Mouse (Mus musculus) MEL (cell line): ENCODE data around the gene Uba52. TPM values are rescaled to one million over a fixed set of nuclear protein-coding genes. Genes with fewer than 3 reads are reported as not detected.

Experiments
- DNase-seq: peaks from one replicate; pipeline ENCODE4 v3.0.0; 2011; ENCODE audit warnings: low read depth, low spot score
- H3K27ac ChIP-seq: 2 replicates; pipeline ENCODE4 v1.5.1; 2012; ENCODE audit warnings: low read depth, mild to moderate bottlenecking, control low read depth, low read length, moderate library complexity; ENCODE audit not compliant: control insufficient read depth
- H3K27me3 ChIP-seq, 2 experiments: fragments of 150-350 bp in 1 of 2; sonication (generic) in 1 of 2; 2 replicates each; pipeline ENCODE4 v1.6.1; 2012; ENCODE audit warnings: low read length in 2 of 2, mild to moderate bottlenecking in 2 of 2, improper control_type of control experiment in 1 of 2, moderate library complexity in 1 of 2; ENCODE audit not compliant: insufficient read depth in 2 of 2, control insufficient read depth in 1 of 2
- H3K36me3 ChIP-seq, 2 experiments: 2 replicates each; pipeline ENCODE4 v1.6.1; 2012 to 2014; ENCODE audit warnings: low read length in 2 of 2, improper control_type of control experiment in 1 of 2, inconsistent platforms in 1 of 2, mild to moderate bottlenecking in 1 of 2; ENCODE audit not compliant: insufficient read depth in 2 of 2, control insufficient read depth in 1 of 2
- H3K4me1 ChIP-seq, 2 experiments: fragments of 150-350 bp in 1 of 2; sonication (generic) in 1 of 2; 2 replicates each; pipeline ENCODE4 v1.6.1; 2012; ENCODE audit warnings: low read length in 2 of 2, improper control_type of control experiment in 1 of 2, mild to moderate bottlenecking in 1 of 2; ENCODE audit not compliant: insufficient read depth in 2 of 2, control insufficient read depth in 1 of 2
- H3K4me3 ChIP-seq, 2 experiments: fragments of 150-350 bp in 1 of 2; sonication (generic) in 1 of 2; 2 replicates each; pipeline ENCODE4 v1.5.1; 2012; ENCODE audit warnings: low read depth in 2 of 2, low read length in 2 of 2, mild to moderate bottlenecking in 2 of 2, moderate library complexity in 2 of 2, control low read depth in 1 of 2, improper control_type of control experiment in 1 of 2; ENCODE audit not compliant: control insufficient read depth in 1 of 2, insufficient read depth in 1 of 2
- H3K79me2 ChIP-seq: 2 replicates; pipeline ENCODE4 v1.6.1; 2012; ENCODE audit warnings: mild to moderate bottlenecking, low read length, moderate library complexity; ENCODE audit not compliant: control insufficient read depth, poor library complexity, insufficient read depth
- H3K9ac ChIP-seq: 2 replicates; pipeline ENCODE4 v1.6.1; 2012; ENCODE audit warnings: low read depth, mild to moderate bottlenecking, control low read depth, low read length, moderate library complexity; ENCODE audit not compliant: control insufficient read depth, poor library complexity, severe bottlenecking
- H3K9me3 ChIP-seq: fragments of 150-350 bp; sonication (generic); replicated peaks from 2 replicates; pipeline ENCODE4 v1.6.1; 2012; ENCODE audit warnings: mild to moderate bottlenecking, low read length, improper control_type of control experiment, moderate library complexity; ENCODE audit not compliant: insufficient read depth
- BHLHE40 ChIP-seq: IDR thresholded peaks from 2 replicates; pipeline ENCODE4 v1.6.1; 2012; ENCODE audit warnings: low read depth, mild to moderate bottlenecking, inconsistent platforms, low read length, improper control_type of control experiment, borderline replicate concordance
- CHD1 ChIP-seq: IDR thresholded peaks from 2 replicates; pipeline ENCODE4 v1.6.1; 2012; ENCODE audit warnings: low read depth, mild to moderate bottlenecking, inconsistent platforms, low read length, improper control_type of control experiment
- CTCF ChIP-seq, 3 experiments: IDR thresholded peaks in 2 of 3; conservative IDR thresholded peaks in 1 of 3; 2 replicates each; pipeline ENCODE4 v1.5.1; 2011 to 2012; ENCODE audit warnings: low read length in 3 of 3, low read depth in 2 of 3, mild to moderate bottlenecking in 2 of 3, improper control_type of control experiment in 1 of 3, inconsistent platforms in 1 of 3, mixed read lengths in 1 of 3, moderate library complexity in 1 of 3; ENCODE audit not compliant: control insufficient read depth in 1 of 3, insufficient read depth in 1 of 3, poor library complexity in 1 of 3, severe bottlenecking in 1 of 3
- E2F4 ChIP-seq: IDR thresholded peaks from 2 replicates; pipeline ENCODE4 v1.6.1; 2011; ENCODE audit warnings: low read depth, low read length, improper control_type of control experiment, borderline replicate concordance
- EP300 ChIP-seq, 2 experiments: IDR thresholded peaks; 2 replicates each; pipeline ENCODE4 v1.6.1; 2011; ENCODE audit warnings: improper control_type of control experiment in 2 of 2, low read length in 2 of 2, low read depth in 1 of 2, mild to moderate bottlenecking in 1 of 2
- JUND ChIP-seq: IDR thresholded peaks from 2 replicates; pipeline ENCODE4 v1.6.1; 2011; ENCODE audit warnings: low read depth, mild to moderate bottlenecking, improper control_type of control experiment, low read length
- MAFK ChIP-seq: IDR thresholded peaks from 2 replicates; pipeline ENCODE4 v1.6.1; 2011; ENCODE audit warnings: low read depth, mild to moderate bottlenecking, low read length, improper control_type of control experiment, borderline replicate concordance
- MAX ChIP-seq: IDR thresholded peaks from 2 replicates; pipeline ENCODE4 v1.6.1; 2011; ENCODE audit warnings: low read length, improper control_type of control experiment
- MEF2A ChIP-seq: IDR thresholded peaks from 2 replicates; pipeline ENCODE4 v1.6.1; 2014; ENCODE audit warnings: low read depth, mild to moderate bottlenecking, inconsistent platforms, low read length, improper control_type of control experiment; ENCODE audit not compliant: poor library complexity, insufficient replicate concordance, severe bottlenecking; ENCODE audit errors: extremely low read depth
- MXI1 ChIP-seq: IDR thresholded peaks from 2 replicates; pipeline ENCODE4 v1.6.1; 2011; ENCODE audit warnings: mild to moderate bottlenecking, low read depth, low read length, improper control_type of control experiment
- MYC ChIP-seq: IDR thresholded peaks from 2 replicates; pipeline ENCODE4 v1.6.1; 2011; ENCODE audit warnings: low read depth, mild to moderate bottlenecking, low read length, improper control_type of control experiment, moderate library complexity
- NRF1 ChIP-seq: IDR thresholded peaks from 2 replicates; pipeline ENCODE4 v1.6.1; 2014; ENCODE audit warnings: low read depth, mild to moderate bottlenecking, inconsistent platforms, low read length, improper control_type of control experiment, moderate library complexity; ENCODE audit not compliant: poor library complexity, insufficient read depth, severe bottlenecking
- POLR2A ChIP-seq, 2 experiments: IDR thresholded peaks; 2 replicates each; pipeline ENCODE4 v1.6.1; 2011 to 2012; ENCODE audit warnings: low read length in 2 of 2, mild to moderate bottlenecking in 2 of 2, control low read depth in 1 of 2, improper control_type of control experiment in 1 of 2, low read depth in 1 of 2, moderate library complexity in 1 of 2; ENCODE audit not compliant: control insufficient read depth in 1 of 2, insufficient read depth in 1 of 2, poor library complexity in 1 of 2
- RCOR1 ChIP-seq: IDR thresholded peaks from 2 replicates; pipeline ENCODE4 v1.6.1; 2012; ENCODE audit warnings: low read depth, mild to moderate bottlenecking, inconsistent platforms, low read length, improper control_type of control experiment
- SIN3A ChIP-seq: IDR thresholded peaks from 2 replicates; pipeline ENCODE4 v1.6.1; 2012; ENCODE audit warnings: low read length, improper control_type of control experiment, inconsistent platforms
- TBP ChIP-seq: IDR thresholded peaks from 2 replicates; pipeline ENCODE4 v1.8.0; 2011; ENCODE audit warnings: low read depth, low read length, improper control_type of control experiment
- TCF12 ChIP-seq: IDR thresholded peaks from 2 replicates; pipeline ENCODE4 v1.6.1; 2014; ENCODE audit warnings: low read depth, mild to moderate bottlenecking, inconsistent platforms, low read length, improper control_type of control experiment, moderate library complexity
- USF2 ChIP-seq, 2 experiments: IDR thresholded peaks; 2 replicates each; pipeline ENCODE4 v1.6.1; 2011 to 2012; ENCODE audit warnings: improper control_type of control experiment in 2 of 2, low read length in 2 of 2, borderline replicate concordance in 1 of 2, inconsistent platforms in 1 of 2, low read depth in 1 of 2, mild to moderate bottlenecking in 1 of 2; ENCODE audit not compliant: insufficient read depth in 1 of 2
- ZKSCAN1 ChIP-seq: IDR thresholded peaks from 2 replicates; pipeline ENCODE4 v1.6.1; 2012; ENCODE audit warnings: low read depth, mild to moderate bottlenecking, inconsistent platforms, low read length, improper control_type of control experiment, moderate library complexity
- ZMIZ1 ChIP-seq: IDR thresholded peaks from 2 replicates; pipeline ENCODE4 v1.6.1; 2012; ENCODE audit warnings: low read depth, mild to moderate bottlenecking, inconsistent platforms, low read length, improper control_type of control experiment, moderate library complexity
- polyA plus RNA-seq, 2 experiments: library from polyadenylated mRNA; stranded (reverse) in 1 of 2; unstranded in 1 of 2; fragments of >175 nt in 1 of 2; fragments of >200 nt in 1 of 2; gene quantifications; 2 replicates each; pipeline versions ENCODE4 v1.2.1 to v1.2.4; 2012; ENCODE audit warnings: low replicate concordance in 2 of 2, low read depth in 1 of 2; ENCODE audit not compliant: insufficient read length in 2 of 2, insufficient read depth in 1 of 2, missing spikeins in 1 of 2
- total RNA-seq: library from RNA; depleted of rRNA; stranded (reverse); fragments of 300-350 nt; gene quantifications from 2 replicates; pipeline ENCODE4 v1.2.3, GENCODE M21; 2012

The Uba52 gene
- total and polyA plus RNA-seq, 3 experiments = 2,814 to 3,633 TPM; not detected in 1

DNA sequence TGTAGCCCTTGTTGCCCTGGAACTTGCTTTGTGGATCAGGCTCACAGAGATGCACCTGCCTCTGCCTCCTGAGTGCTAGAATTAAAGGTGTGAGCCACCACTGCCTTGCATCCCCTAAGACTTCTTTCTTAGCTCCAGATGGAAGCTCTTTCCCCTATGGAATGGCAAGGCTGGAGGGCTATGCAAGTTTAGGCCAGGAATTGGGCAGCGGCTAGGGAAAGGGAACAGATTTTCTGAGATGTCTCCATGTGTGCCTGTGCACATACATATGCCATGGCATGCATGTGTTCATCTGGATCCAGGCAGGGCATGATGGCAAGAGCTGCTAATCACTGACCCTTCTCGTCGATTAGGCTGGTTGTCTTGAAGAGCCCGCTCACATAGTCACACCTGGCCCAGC lies 44.9 kb downstream of the Uba52 start:
- Histone ChIP-seq H3K27ac (no peak overlapping the region), H3K9ac (no peak overlapping the region), H3K36me3 (peaks cover 0 to 2% of the 10 kb centered on the region in 2 experiments; a peak in 3 of 4 replicates), H3K4me1 (peaks cover 0 to 7% of the 10 kb centered on the region in 2 experiments; a peak in 2 of 4 replicates), H3K79me2 (0 out of 2 replicates have a peak, but pooled peaks cover 2% of the 10 kb centered on the region), H3K27me3 (no peaks in the 10 kb centered on the region), H3K4me3 (no peak overlapping the region), H3K9me3 (no peaks in the 10 kb centered on the region)
- no peak for DNase-seq
- TF ChIP-seq JUND (no peak), ZMIZ1 (no peak), EP300 (IDR thresholded peaks at IDR 0.05; ENCODE audit: low read depth in 1 of 2, low read length in 2 of 2) (no peak), MYC (no peak), RCOR1 (no peak), E2F4 (no peak), MEF2A (no peak), MAX (no peak), USF2 (IDR thresholded peaks at IDR 0.05; ENCODE audit: borderline replicate concordance in 1 of 2, insufficient read depth in 1 of 2, low read depth in 1 of 2, low read length in 2 of 2) (no peak), TCF12 (no peak), NRF1 (no peak), CHD1 (no peak), CTCF (IDR thresholded peaks at IDR 0.05 in 2 of 3, conservative IDR thresholded peaks at IDR 0.05 in 1 of 3; ENCODE audit: control insufficient read depth in 1 of 3, insufficient read depth in 1 of 3, low read depth in 2 of 3, low read length in 3 of 3, poor library complexity in 1 of 3, severe bottlenecking in 1 of 3) (no peak), MAFK (no peak), BHLHE40 (no peak)

DNA sequence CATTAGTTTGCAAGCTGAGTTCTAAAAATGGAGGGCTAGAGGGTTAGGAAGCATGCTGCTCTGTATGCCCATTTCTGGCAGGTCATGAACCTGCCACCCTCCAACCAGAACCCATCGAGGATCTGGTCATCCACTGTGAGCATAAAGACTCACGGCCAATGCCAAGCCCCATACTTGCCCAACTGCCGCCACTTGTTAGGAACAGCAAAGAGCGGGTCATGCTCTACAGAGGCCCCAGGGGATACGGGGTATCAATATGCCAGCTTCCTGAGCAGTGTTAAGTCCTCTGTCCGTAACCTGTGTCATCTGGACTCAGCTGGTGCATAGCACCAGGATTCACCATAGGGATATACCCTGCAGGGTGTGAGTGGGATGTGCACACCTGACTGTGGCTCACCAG lies 46.4 kb downstream of the Uba52 start:
- TF ChIP-seq CHD1 (no peak), SIN3A (no peak), JUND (no peak), ZKSCAN1 (no peak), TBP (no peak), RCOR1 (no peak), POLR2A (IDR thresholded peaks at IDR 0.05; ENCODE audit: control insufficient read depth in 1 of 2, insufficient read depth in 1 of 2, low read depth in 1 of 2, low read length in 2 of 2, poor library complexity in 1 of 2) (no peak), MXI1 (no peak), NRF1 (no peak)
- no peak overlapping the region for H3K27ac ChIP-seq
- no peaks in the 10 kb centered on the region; a peak in 1 of 4 replicates for H3K36me3 ChIP-seq
- no peaks in the 10 kb centered on the region for H3K27me3 ChIP-seq
- H3K4me1 ChIP-seq = peaks cover 0 to 1% of the 10 kb centered on the region in 2 experiments; a peak in 1 of 4 replicates
- H3K9ac ChIP-seq = no peak overlapping the region
- 0 out of 2 replicates have a peak, but pooled peaks cover 1% of the 10 kb centered on the region for H3K79me2 ChIP-seq
- DNase-seq = no peak
- no peaks in the 10 kb centered on the region for H3K9me3 ChIP-seq
- no peak overlapping the region for H3K4me3 ChIP-seq
